ENCODE assay signal across 15 mouse cellular contexts in genomic region chr15:30369997-30370396, GRCm38 (mm10).
"Had no signal": no experiment of that assay in that cellular context is flagged by ENCODE, and none has a peak within 500 bp of the region (broad histone marks: within the 10 kb centered on the region; RNA-seq: fewer than 3 reads in every experiment).

No protein-coding gene starts in this region.

- H3K27me3 ChIP-seq: liver, embryonic 13.5 days; stomach, embryonic 15.5 days had no signal

- H3K27ac ChIP-seq: left cerebral cortex, adult 2 months; liver, embryonic 13.5 days; stomach, embryonic 15.5 days had no signal

- H3K4me3 ChIP-seq: left cerebral cortex, adult 2 months; liver, embryonic 13.5 days; stomach, embryonic 15.5 days had no signal

- H3K36me3 ChIP-seq: liver, embryonic 13.5 days; stomach, embryonic 15.5 days had no signal

- H3K9me3 ChIP-seq: liver, embryonic 13.5 days; stomach, embryonic 15.5 days had no signal

- H3K4me1 ChIP-seq: liver, embryonic 13.5 days; stomach, embryonic 15.5 days had no signal

- DNase-seq: kidney, adult 2 months; kidney, postnatal 10 days; kidney, postnatal 36 days; layer of hippocampus, postnatal 36 days; liver, embryonic 13.5 days; lung, adult 2 months; lung, postnatal 14 days; lung, postnatal 4 days; retina, postnatal 1 day; right cerebral cortex, postnatal 25 days; spleen, adult 18-20 months; thymus, postnatal 36 days had no signal

- H3K9ac ChIP-seq: liver, embryonic 13.5 days; stomach, embryonic 15.5 days had no signal

- ATAC-seq: intestine, postnatal 0 days had no signal

- H3K4me2 ChIP-seq: liver, embryonic 13.5 days; stomach, embryonic 15.5 days had no signal
